Mouse (Mus musculus): ENCODE results near the gene Dusp13. TPM values are rescaled to one million over a fixed set of nuclear protein-coding genes. Genes with fewer than 3 reads are reported as not detected.

Dusp13 gene
- polyA plus RNA-seq, 1 experiment = 0.75 TPM

DNA sequence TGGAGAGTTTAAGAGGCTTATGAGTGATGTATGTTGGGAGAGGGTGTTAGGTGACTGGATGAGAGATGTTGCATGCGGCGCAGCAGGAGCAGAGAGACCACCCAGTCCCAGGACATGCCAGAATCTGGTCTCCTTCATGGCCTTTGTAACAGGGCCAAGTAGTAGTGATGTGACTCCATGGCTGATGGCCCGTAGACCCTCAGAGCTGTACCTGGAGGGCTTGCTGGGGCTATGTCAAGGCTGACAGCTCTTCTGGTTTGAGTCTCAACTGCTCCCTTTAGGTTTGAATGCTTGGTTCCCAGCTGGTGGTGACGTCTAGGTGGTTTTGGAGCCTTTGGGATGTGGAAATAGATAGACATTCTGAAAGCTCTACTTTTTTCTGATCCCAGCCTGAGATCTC is 21.0 kb downstream of the Dusp13 start:
- Histone ChIP-seq H3K4me1 (replicated peaks; ENCODE audit: control insufficient read depth, insufficient read depth, low read length) (no peaks in the 10 kb centered on the region), H3K4me3 (ENCODE audit: control insufficient read depth, insufficient read depth, low read length) (no peak overlapping the region), H3K36me3 (ENCODE audit: control insufficient read depth, insufficient read depth, low read length) (no peaks in the 10 kb centered on the region), H3K27ac (ENCODE audit: control insufficient read depth, insufficient read depth, low read length) (no peak overlapping the region), H3K27me3 (ENCODE audit: control insufficient read depth, insufficient read depth, low read length) (no peaks in the 10 kb centered on the region)
- no peak for TF ChIP-seq POLR2A (IDR thresholded peaks at IDR 0.05; ENCODE audit: control insufficient read depth, extremely low read depth, insufficient read depth, low read length, poor library complexity)
- 97% methylated on average over 4 of the region's 4 CpGs for WGBS
- DNase-seq = no peak

GRCm38 (mm10) chr14:21729031-21729732 is 21.8 kb downstream of the Dusp13 start:
- Histone ChIP-seq H3K4me3 (ENCODE audit: control insufficient read depth, insufficient read depth, low read length) (no peak overlapping the region), H3K4me1 (replicated peaks; ENCODE audit: control insufficient read depth, insufficient read depth, low read length) (no peaks in the 10 kb centered on the region), H3K27ac (ENCODE audit: control insufficient read depth, insufficient read depth, low read length) (no peak overlapping the region), H3K27me3 (ENCODE audit: control insufficient read depth, insufficient read depth, low read length) (no peaks in the 10 kb centered on the region), H3K36me3 (ENCODE audit: control insufficient read depth, insufficient read depth, low read length) (no peaks in the 10 kb centered on the region)
- WGBS = 92% methylated on average over 6 of the region's 6 CpGs
- TF ChIP-seq CTCF (IDR thresholded peaks at IDR 0.05; ENCODE audit: borderline replicate concordance, control insufficient read depth, extremely low read depth, insufficient read depth, low read length, poor library complexity) (no peak), POLR2A (IDR thresholded peaks at IDR 0.05; ENCODE audit: control insufficient read depth, extremely low read depth, insufficient read depth, low read length, poor library complexity) (no peak)
- no peak for DNase-seq

DNA sequence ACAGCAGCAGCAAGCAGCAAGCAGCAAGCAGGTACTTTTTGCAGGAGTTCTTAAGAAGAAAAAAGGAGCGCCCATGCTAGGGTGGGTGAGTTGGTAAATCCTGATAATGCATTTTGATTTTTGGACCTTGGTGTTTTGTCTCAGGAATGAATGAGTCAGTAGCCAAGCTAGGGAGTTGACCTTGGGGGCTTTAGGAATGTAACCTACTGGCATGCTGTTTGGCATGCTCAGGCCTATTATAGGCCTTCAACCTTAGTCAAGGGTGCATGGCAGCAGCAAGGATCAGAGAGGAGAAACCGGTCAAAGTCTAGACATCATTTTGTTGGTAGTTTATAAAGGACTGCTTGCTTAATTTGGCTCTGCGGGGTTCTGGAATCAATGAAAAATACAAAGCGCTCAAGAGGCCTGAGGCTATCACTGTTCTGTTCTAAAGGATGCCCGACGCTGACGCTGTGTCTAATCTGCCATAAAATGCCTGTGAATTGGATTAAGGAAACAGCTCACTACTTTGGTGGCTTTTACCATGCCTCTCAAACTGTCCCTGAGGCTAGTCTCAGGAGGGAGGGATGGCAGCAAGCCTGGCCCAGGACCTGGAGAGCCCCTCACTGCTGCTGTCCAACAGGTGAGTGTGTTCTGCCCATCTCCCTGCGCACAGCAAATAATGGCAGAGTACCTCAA is 28.8 kb downstream of the Dusp13 start:
- Histone ChIP-seq H3K4me1 (replicated peaks; ENCODE audit: control insufficient read depth, insufficient read depth, low read length) (no peaks in the 10 kb centered on the region), H3K27ac (ENCODE audit: control insufficient read depth, insufficient read depth, low read length) (no peak overlapping the region), H3K36me3 (ENCODE audit: control insufficient read depth, insufficient read depth, low read length) (no peaks in the 10 kb centered on the region), H3K27me3 (ENCODE audit: control insufficient read depth, insufficient read depth, low read length) (no peaks in the 10 kb centered on the region), H3K4me3 (ENCODE audit: control insufficient read depth, insufficient read depth, low read length) (no peak overlapping the region)
- TF ChIP-seq POLR2A (IDR thresholded peaks at IDR 0.05; ENCODE audit: control insufficient read depth, extremely low read depth, insufficient read depth, low read length, poor library complexity) (no peak), CTCF (IDR thresholded peaks at IDR 0.05; ENCODE audit: borderline replicate concordance, control insufficient read depth, extremely low read depth, insufficient read depth, low read length, poor library complexity) (no peak)
- DNase-seq = no peak
- WGBS = over 99% methylated on average over 8 of the region's 8 CpGs

- no peak overlapping the region for H3K4me3 ChIP-seq (ENCODE audit: control insufficient read depth, insufficient read depth, low read length)
- no peak for DNase-seq
- TF ChIP-seq POLR2A (IDR thresholded peaks at IDR 0.05; ENCODE audit: control insufficient read depth, extremely low read depth, insufficient read depth, low read length, poor library complexity) (no peak), CTCF (IDR thresholded peaks at IDR 0.05; ENCODE audit: borderline replicate concordance, control insufficient read depth, extremely low read depth, insufficient read depth, low read length, poor library complexity) (no peak)
- no peaks in the 10 kb centered on the region for H3K27me3 ChIP-seq (ENCODE audit: control insufficient read depth, insufficient read depth, low read length)
- H3K4me1 ChIP-seq (replicated peaks; ENCODE audit: control insufficient read depth, insufficient read depth, low read length) = no peaks in the 10 kb centered on the region
- 89% methylated on average over 4 of the region's 4 CpGs for WGBS
- no peak overlapping the region for H3K27ac ChIP-seq (ENCODE audit: control insufficient read depth, insufficient read depth, low read length)
- H3K36me3 ChIP-seq (ENCODE audit: control insufficient read depth, insufficient read depth, low read length) = no peaks in the 10 kb centered on the region
Measured at GRCm38 (mm10) chr14:21720430-21721205, 30.4 kb downstream of the Dusp13 start.

DNA sequence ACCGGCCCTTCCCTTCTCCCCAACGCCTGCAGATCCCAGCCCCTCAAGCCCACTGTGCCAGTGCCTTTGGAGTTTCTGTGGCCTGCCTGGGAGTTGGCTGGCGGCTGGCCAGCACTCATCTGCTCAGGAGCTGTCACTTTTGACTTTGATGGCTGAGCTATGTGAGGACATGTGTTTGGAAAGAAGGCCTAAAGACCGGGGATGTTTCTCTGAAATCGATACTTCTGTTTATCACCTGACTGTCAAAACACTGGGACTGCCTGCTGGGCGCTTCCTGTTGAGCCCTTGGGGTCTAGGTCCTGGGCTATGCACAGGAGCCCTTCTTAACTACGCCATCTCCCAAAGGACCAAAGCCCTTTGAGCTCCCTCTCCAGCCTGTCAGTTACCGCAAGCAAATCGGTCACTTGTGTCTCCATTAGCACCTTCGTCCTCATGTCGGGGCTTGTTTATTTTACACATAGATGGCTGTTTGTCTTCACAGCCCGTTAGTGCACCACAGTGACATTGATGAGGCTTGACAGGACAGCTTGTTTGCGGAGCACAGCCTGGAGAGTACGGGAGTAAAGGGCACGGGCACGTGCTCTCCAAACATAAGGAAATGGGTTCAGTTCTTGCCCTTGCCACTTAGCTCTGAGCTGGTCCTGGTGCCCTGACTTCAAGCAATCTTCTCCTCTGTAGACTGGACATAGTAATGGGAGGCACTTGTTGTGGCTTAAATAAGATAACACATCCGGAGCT is 31.2 kb downstream of the Dusp13 start:
- Histone ChIP-seq H3K4me3 (ENCODE audit: control insufficient read depth, insufficient read depth, low read length) (no peak overlapping the region), H3K4me1 (replicated peaks; ENCODE audit: control insufficient read depth, insufficient read depth, low read length) (no peaks in the 10 kb centered on the region), H3K27me3 (ENCODE audit: control insufficient read depth, insufficient read depth, low read length) (no peaks in the 10 kb centered on the region), H3K27ac (ENCODE audit: control insufficient read depth, insufficient read depth, low read length) (no peak overlapping the region), H3K36me3 (ENCODE audit: control insufficient read depth, insufficient read depth, low read length) (no peaks in the 10 kb centered on the region)
- 92% methylated on average over 17 of the region's 17 CpGs for WGBS
- no peak for TF ChIP-seq CTCF (IDR thresholded peaks at IDR 0.05; ENCODE audit: borderline replicate concordance, control insufficient read depth, extremely low read depth, insufficient read depth, low read length, poor library complexity)
- TF ChIP-seq POLR2A (IDR thresholded peaks at IDR 0.05; ENCODE audit: control insufficient read depth, extremely low read depth, insufficient read depth, low read length, poor library complexity) = no peak
- no peak for DNase-seq

GRCm38 (mm10) chr14:21714486-21714885 is 36.5 kb downstream of the Dusp13 start, which contains the start of gene Dupd1:
TSS of gene Dupd1 (minus strand) at chr14:21714576.
- TF ChIP-seq POLR2A (IDR thresholded peaks at IDR 0.05; ENCODE audit: control insufficient read depth, extremely low read depth, insufficient read depth, low read length, poor library complexity) (no peak), CTCF (IDR thresholded peaks at IDR 0.05; ENCODE audit: borderline replicate concordance, control insufficient read depth, extremely low read depth, insufficient read depth, low read length, poor library complexity) (no peak)
- WGBS = 90% methylated on average over 5 of the region's 5 CpGs
- H3K27ac ChIP-seq (ENCODE audit: control insufficient read depth, insufficient read depth, low read length) = no peak within 1 kb of the TSS
- H3K4me1 ChIP-seq (replicated peaks; ENCODE audit: control insufficient read depth, insufficient read depth, low read length) = no peaks in the 10 kb centered on the region
- H3K4me3 ChIP-seq (ENCODE audit: control insufficient read depth, insufficient read depth, low read length) = no peak within 1 kb of the TSS
- no peaks in the 10 kb centered on the region for H3K27me3 ChIP-seq (ENCODE audit: control insufficient read depth, insufficient read depth, low read length)
- DNase-seq = no peak
- no peaks in the 10 kb centered on the region for H3K36me3 ChIP-seq (ENCODE audit: control insufficient read depth, insufficient read depth, low read length)
